Mouse (Mus musculus): Measurements from ENCODE around the gene Gpc3. TPM values are rescaled to one million over a fixed set of nuclear protein-coding genes. Genes with fewer than 3 reads are reported as not detected.

Gpc3 gene
- polyA plus RNA-seq, 1 experiment, result 3.2 TPM

DNA sequence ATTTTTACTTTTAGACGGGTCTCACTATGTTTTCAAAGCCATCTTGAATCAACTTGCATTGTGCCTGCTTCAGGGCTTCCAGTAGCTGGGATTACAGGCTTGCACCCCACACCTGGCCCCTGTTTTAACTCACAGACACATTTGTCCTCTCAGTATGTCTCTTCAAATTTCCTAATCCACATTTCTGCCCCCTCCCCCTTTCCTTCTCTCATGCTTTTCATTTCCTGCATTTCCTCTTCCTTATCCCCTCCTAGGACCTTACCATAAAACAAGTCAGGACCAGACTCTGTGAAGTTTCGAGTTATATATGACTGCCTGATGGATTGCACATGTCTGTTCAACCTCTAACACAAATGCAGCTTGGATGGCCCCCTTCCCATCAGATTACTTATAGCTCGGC is 167.2 kb downstream of the Gpc3 start:
- TF ChIP-seq CTCF (IDR thresholded peaks at IDR 0.05; ENCODE audit: extremely low read depth, insufficient read depth, low read length) (no peak), POLR2A (IDR thresholded peaks at IDR 0.05; ENCODE audit: extremely low read depth, insufficient read depth, low read length) (no peak)
- Histone ChIP-seq H3K4me3 (ENCODE audit: insufficient read depth, low read length) (no peak overlapping the region), H3K4me1 (ENCODE audit: control insufficient read depth, insufficient read depth, low read length) (no peaks in the 10 kb centered on the region), H3K27ac (ENCODE audit: insufficient read depth, low read length) (no peak overlapping the region)

DNA sequence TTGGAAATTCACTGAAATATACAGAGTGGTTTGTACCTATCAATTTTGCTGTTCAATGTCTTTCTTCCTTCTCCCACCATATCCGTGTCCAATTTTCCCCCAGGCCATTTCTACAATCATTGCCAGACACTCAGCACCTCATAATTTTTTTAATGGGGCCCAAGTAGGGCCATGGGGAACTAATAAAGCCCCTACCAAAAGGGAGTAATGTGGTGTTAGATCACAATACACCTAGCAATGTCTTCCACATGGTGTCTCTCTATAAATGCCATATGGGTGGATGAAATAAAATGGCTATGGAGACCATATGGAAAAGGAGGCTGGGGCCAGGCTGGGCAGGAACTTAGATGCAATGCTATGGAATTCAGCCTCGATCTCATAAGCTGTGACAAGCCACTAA is 168.8 kb downstream of the Gpc3 start:
- TF ChIP-seq CTCF (IDR thresholded peaks at IDR 0.05; ENCODE audit: extremely low read depth, insufficient read depth, low read length) (no peak), POLR2A (IDR thresholded peaks at IDR 0.05; ENCODE audit: extremely low read depth, insufficient read depth, low read length) (no peak)
- Histone ChIP-seq H3K4me3 (ENCODE audit: insufficient read depth, low read length) (no peak overlapping the region), H3K4me1 (ENCODE audit: control insufficient read depth, insufficient read depth, low read length) (no peaks in the 10 kb centered on the region), H3K27ac (ENCODE audit: insufficient read depth, low read length) (no peak overlapping the region)

DNA sequence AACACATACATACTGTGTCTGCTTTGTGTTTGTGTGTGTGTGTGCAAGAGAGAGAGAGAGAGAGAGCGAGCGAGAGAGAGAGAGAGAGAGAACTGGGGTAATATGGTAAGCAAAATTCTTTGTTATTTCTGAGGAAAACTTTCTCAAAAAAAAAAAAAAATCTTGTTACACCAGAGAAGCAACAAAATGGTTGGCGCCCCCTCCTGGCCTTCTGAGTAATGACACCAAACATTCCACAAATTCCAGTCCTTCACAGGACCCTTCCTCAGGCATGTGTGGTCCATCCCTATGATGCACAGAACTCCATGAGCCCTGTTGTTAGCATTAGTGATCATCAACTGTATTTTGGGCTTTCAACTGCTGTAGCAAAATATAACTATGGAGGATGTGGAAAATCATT is 172.0 kb downstream of the Gpc3 start:
- no peak overlapping the region for H3K4me3 ChIP-seq (ENCODE audit: insufficient read depth, low read length)
- H3K27ac ChIP-seq (ENCODE audit: insufficient read depth, low read length), result no peak overlapping the region
- no peaks in the 10 kb centered on the region for H3K4me1 ChIP-seq (ENCODE audit: control insufficient read depth, insufficient read depth, low read length)
- peak; percentile 23; the same call in 1 of the 2 replicates for TF ChIP-seq CTCF (IDR thresholded peaks at IDR 0.05; ENCODE audit: extremely low read depth, insufficient read depth, low read length)
- no peak for TF ChIP-seq POLR2A (IDR thresholded peaks at IDR 0.05; ENCODE audit: extremely low read depth, insufficient read depth, low read length)

DNA sequence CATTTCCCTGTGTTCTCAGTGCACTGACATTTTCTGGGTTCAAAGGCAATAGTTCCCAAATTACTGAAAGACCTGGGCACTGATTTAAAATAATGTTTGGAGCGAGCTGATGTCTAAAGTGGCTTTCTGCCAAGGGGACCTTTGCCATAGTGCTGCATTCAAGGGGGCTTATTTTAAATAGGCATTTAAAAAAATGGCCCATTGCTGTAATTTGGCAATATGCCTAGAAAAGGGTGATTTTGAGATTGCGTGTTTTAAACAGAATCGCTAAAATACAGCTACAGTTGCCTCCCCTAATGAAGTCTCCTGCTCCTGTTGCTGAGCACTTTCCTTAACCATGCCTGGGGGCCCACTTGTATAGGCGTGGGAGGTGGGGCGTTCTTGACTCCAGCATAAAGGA is 174.3 kb downstream of the Gpc3 start:
- H3K4me3 ChIP-seq (ENCODE audit: insufficient read depth, low read length), result no peak overlapping the region
- H3K4me1 ChIP-seq (ENCODE audit: control insufficient read depth, insufficient read depth, low read length), result no peaks in the 10 kb centered on the region
- no peak overlapping the region for H3K27ac ChIP-seq (ENCODE audit: insufficient read depth, low read length)
- TF ChIP-seq CTCF (IDR thresholded peaks at IDR 0.05; ENCODE audit: extremely low read depth, insufficient read depth, low read length), result no peak
- TF ChIP-seq POLR2A (IDR thresholded peaks at IDR 0.05; ENCODE audit: extremely low read depth, insufficient read depth, low read length), result no peak

DNA sequence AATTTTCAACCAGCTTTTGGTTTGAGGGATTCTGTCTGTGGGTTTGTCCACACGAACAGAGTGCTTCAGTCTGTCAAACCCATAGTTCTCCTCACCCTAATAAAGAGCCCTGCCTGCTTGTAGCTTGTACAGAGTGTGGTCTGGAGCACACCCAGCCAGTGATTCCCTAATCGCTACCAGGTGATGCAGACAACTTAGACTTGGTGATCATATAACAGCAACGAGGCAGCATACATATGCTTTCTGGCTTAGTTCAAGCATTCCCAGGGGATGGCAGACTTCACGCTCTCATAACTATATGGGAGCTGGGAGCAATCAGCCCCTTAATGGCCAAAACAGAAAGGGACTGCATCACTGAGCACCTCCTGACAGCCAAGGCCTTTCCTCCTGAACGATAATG is 188.1 kb downstream of the Gpc3 start:
- TF ChIP-seq CTCF (IDR thresholded peaks at IDR 0.05; ENCODE audit: extremely low read depth, insufficient read depth, low read length) (no peak), POLR2A (IDR thresholded peaks at IDR 0.05; ENCODE audit: extremely low read depth, insufficient read depth, low read length) (no peak)
- no peaks in the 10 kb centered on the region for H3K4me1 ChIP-seq (ENCODE audit: control insufficient read depth, insufficient read depth, low read length)
- no peak overlapping the region for H3K4me3 ChIP-seq (ENCODE audit: insufficient read depth, low read length)
- no peak overlapping the region for H3K27ac ChIP-seq (ENCODE audit: insufficient read depth, low read length)

DNA sequence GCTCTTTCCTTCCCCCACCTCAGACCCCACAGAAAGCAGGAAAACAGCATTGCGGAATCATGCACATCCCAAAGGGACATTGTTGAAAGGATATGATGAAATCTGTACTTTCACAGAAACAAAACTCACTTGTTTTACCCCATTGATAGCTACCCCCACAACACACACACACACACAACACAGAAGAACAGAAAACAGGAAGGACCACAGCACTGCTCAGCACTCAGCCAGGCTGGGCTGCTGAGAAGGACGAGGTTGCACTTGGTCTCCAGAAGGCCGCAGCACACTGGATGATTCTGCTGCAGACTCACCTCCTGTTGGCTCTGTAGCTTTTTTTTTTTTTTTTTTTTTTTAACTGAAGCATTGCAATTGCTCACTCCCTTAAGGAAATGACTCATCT is 193.9 kb downstream of the Gpc3 start:
- Histone ChIP-seq H3K4me1 (ENCODE audit: control insufficient read depth, insufficient read depth, low read length) (no peaks in the 10 kb centered on the region), H3K27ac (ENCODE audit: insufficient read depth, low read length) (no peak overlapping the region), H3K4me3 (ENCODE audit: insufficient read depth, low read length) (no peak overlapping the region)
- TF ChIP-seq CTCF (IDR thresholded peaks at IDR 0.05; ENCODE audit: extremely low read depth, insufficient read depth, low read length) (no peak), POLR2A (IDR thresholded peaks at IDR 0.05; ENCODE audit: extremely low read depth, insufficient read depth, low read length) (no peak)

DNA sequence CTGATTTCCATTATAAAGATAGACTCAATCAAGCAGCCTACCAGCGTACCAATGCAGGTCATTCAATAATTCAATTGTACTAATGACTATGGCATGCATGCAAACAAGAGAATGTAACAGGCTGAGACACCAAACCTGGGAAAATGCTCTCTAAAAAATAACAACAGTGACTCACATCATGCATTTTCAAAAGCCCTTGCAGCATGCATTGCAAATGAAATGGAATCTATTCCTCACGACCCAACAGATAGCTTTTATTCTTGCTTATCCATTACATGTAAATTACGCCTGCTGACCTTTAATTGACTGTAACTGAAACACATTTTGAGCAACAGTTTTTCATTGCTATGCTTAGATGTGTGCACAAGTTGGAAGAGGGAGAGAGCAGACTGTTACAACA is 200.8 kb downstream of the Gpc3 start:
- TF ChIP-seq POLR2A (IDR thresholded peaks at IDR 0.05; ENCODE audit: extremely low read depth, insufficient read depth, low read length) (no peak), CTCF (IDR thresholded peaks at IDR 0.05; ENCODE audit: extremely low read depth, insufficient read depth, low read length) (no peak)
- no peaks in the 10 kb centered on the region for H3K4me1 ChIP-seq (ENCODE audit: control insufficient read depth, insufficient read depth, low read length)
- no peak overlapping the region for H3K4me3 ChIP-seq (ENCODE audit: insufficient read depth, low read length)
- H3K27ac ChIP-seq (ENCODE audit: insufficient read depth, low read length), result no peak overlapping the region

DNA sequence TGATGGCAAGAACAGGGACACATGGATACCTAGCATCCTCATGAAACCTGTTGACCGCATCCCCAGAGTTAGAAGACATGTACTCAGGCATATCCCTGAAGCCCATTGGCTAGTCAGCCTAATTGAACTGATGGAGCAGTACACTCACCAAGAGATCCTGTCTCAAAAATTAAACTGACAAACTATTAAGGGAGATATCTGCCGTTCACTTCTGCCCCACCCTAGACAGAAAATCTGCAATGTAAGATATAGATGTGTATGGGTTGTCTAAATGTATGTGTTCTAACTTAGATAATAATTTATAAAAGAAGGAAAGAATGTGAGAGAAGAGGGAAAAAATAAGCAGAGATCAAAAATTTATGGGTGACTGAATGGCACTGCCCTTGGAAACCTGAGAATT is 212.6 kb downstream of the Gpc3 start:
- no peak overlapping the region for H3K27ac ChIP-seq (ENCODE audit: insufficient read depth, low read length)
- no peaks in the 10 kb centered on the region for H3K4me1 ChIP-seq (ENCODE audit: control insufficient read depth, insufficient read depth, low read length)
- no peak overlapping the region for H3K4me3 ChIP-seq (ENCODE audit: insufficient read depth, low read length)
- TF ChIP-seq CTCF (IDR thresholded peaks at IDR 0.05; ENCODE audit: extremely low read depth, insufficient read depth, low read length) (no peak), POLR2A (IDR thresholded peaks at IDR 0.05; ENCODE audit: extremely low read depth, insufficient read depth, low read length) (no peak)

DNA sequence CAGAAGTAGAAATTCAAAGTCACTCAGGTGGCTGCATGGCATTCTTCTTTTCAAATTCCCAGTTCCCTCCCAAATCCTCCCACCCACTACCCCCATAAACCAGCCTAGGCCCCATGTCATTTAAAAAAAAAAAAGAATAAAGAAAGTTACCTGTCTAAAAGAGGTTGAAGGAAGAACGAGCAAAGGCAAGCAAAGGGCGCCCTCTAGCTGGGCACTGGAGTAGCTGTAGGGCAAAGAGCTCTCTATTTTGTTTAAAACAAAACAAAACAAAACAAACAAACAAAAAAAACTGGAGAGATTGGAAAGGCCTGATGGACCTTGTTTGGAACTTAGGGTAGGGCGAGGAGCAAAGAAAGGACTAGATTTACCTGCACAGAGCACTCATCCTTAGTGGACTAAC is 238.6 kb downstream of the Gpc3 start:
- Histone ChIP-seq H3K27ac (ENCODE audit: insufficient read depth, low read length) (no peak overlapping the region), H3K4me1 (ENCODE audit: control insufficient read depth, insufficient read depth, low read length) (no peaks in the 10 kb centered on the region), H3K4me3 (ENCODE audit: insufficient read depth, low read length) (no peak overlapping the region)
- TF ChIP-seq CTCF (IDR thresholded peaks at IDR 0.05; ENCODE audit: extremely low read depth, insufficient read depth, low read length), result peak; percentile 43
- no peak for TF ChIP-seq POLR2A (IDR thresholded peaks at IDR 0.05; ENCODE audit: extremely low read depth, insufficient read depth, low read length)

DNA sequence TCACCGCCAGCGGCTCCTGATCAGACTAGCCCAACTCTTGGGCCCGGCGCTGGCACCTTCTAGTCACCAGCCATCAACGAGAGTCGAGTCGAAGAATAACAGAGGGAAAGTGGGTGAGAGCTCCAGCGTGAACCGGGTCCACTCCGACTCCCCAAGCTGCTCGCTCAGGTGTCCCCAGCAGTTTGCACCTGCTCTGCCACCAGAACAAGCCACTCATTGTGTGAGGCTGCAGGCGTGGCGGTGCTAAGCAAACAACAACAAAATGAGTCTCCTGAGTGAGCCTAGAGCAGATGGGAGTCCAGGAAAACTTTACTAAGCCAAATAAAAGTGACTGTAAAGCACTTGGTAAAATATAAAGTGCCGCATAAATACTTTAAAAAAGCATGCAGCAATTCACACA is 239.5 kb downstream of the Gpc3 start:
- H3K4me1 ChIP-seq (ENCODE audit: control insufficient read depth, insufficient read depth, low read length), result no peaks in the 10 kb centered on the region
- H3K27ac ChIP-seq (ENCODE audit: insufficient read depth, low read length), result no peak overlapping the region
- no peak overlapping the region for H3K4me3 ChIP-seq (ENCODE audit: insufficient read depth, low read length)
- TF ChIP-seq CTCF (IDR thresholded peaks at IDR 0.05; ENCODE audit: extremely low read depth, insufficient read depth, low read length) (no peak), POLR2A (IDR thresholded peaks at IDR 0.05; ENCODE audit: extremely low read depth, insufficient read depth, low read length) (no peak)

DNA sequence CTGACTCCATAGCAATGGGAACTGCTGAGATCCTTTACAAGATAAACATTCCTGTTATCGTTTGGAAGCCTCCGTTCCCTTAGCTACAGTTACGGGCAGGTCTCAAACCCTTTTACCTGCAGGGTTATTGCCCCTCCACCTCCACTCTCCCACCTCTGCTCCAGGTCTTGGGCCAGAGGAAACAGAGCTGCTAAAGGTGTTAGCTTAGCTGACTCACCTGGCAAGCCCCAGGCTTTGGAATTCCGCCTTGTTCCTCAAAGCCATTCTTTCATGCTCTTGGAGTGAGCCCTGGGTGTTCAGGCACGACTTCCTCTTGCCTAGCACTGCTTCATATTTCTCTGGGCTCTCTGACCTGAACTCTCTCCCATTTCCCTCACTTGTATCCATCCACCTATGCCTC is 241.3 kb downstream of the Gpc3 start:
- Histone ChIP-seq H3K4me1 (ENCODE audit: control insufficient read depth, insufficient read depth, low read length) (no peaks in the 10 kb centered on the region), H3K4me3 (ENCODE audit: insufficient read depth, low read length) (no peak overlapping the region), H3K27ac (ENCODE audit: insufficient read depth, low read length) (no peak overlapping the region)
- TF ChIP-seq CTCF (IDR thresholded peaks at IDR 0.05; ENCODE audit: extremely low read depth, insufficient read depth, low read length) (no peak), POLR2A (IDR thresholded peaks at IDR 0.05; ENCODE audit: extremely low read depth, insufficient read depth, low read length) (no peak)

All from cortical plate, adult 2 months (tissue).